Mouse (Mus musculus) central nervous system, embryonic 18 days (tissue): ENCODE results near the gene Klf15. TPM values are rescaled to one million over a fixed set of nuclear protein-coding genes. Genes with fewer than 3 reads are reported as not detected.

ENCODE experiments used
- polyA plus RNA-seq: library from polyadenylated mRNA; depleted of rRNA; stranded (reverse); fragments of >200 nt; gene quantifications from 2 replicates; pipeline ENCODE4 v1.2.3, GENCODE M21; 2012; rRNA removed

Gene Klf15
- polyA plus RNA-seq = 12.9 and 16.2 TPM in 2 replicates

GRCm38 (mm10) chr6:90462181-90462706 lies at the start of gene Klf15:
Gene Klf15 (plus strand): TSS chr6:90462576.

DNA sequence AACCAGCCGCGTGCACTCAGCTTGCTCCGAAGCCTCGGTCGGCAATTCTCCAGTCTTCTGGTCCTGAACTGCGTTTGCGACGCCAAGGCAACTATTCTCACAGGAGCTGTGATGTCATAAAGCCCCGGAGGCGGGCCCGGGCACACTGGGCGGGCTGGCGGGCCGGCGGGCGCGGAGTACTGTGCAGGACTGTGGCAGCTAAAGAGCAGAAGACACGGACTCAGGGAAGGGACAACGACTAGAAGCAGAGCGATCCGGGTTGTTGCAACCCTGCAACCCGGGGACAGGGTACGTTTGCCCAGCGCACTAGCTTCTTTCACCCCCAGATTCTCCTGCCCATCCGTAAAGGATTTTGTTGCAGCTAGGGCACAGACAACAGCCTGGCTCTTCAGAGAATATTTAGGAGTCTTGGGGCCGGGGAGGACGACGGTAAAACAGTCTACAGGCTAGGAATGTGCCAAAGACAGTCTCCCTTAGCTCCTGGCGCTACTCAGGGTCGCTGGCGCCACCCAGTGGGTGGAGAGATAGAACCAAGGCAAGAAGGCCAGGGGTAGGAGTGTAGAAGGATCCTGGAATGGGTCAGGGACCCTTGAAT lies 33.9 kb upstream of the Klf15 start, which contains the start of gene Cfap100:
Gene Cfap100 (minus strand): TSS at position 418 of the 595 bp plus-strand sequence.

DNA sequence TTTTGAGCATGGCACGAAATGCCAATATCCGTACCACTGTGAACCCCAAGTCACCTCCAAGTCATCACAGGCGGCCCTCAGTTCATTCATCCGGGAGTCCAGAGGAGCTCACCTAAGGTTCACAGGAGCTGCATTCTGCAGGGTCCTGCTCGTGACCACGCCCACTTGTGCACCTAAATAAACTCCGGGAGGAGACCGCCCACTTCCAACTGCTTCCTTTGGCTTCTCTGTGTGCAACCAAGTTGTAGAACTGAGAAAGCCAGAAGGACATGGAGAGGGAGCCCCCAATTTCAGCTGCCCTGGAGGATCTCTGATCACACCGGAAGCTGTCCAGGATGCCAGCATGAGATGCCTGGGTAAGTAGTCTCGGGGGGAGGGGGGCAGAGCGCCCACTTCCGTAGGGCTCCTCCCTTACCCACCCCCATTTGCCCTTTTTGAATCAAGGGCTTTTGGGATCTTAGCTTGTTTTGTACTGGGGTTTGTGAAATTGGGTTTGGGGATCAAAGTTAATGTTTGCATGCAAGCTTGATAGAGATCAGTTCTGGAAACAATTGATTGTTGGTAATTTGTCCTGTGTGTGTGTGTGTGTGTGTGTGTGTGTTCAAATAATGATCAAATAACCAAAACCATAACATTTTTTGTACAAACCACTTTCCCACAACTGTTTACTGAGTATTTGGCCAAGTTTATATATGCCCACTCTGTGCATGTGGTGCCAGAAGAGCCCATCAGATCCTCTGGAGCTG lies 24.0 kb downstream of the Klf15 start, which contains the start of gene Aldh1l1:
Gene Aldh1l1 (plus strand): TSS at position 252 of the 746 bp plus-strand sequence.

Other genes with a start within 250 kb of the Klf15 start
- 0.08 TPM in 1 of 2 replicates, not detected in the other for gene Vmn1r53, start 238.1 kb upstream of the Klf15 start, polyA plus RNA-seq
- gene Vmn1r54, start 216.3 kb upstream of the Klf15 start, polyA plus RNA-seq = not detected in 2 replicates
- gene BC048671, start 161.4 kb upstream of the Klf15 start, polyA plus RNA-seq = not detected in 2 replicates
- gene Chst13, start 137.4 kb upstream of the Klf15 start, polyA plus RNA-seq = 0.08 and 0.43 TPM in 2 replicates
- gene Uroc1, start 129.3 kb upstream of the Klf15 start, polyA plus RNA-seq = 0.01 TPM in 1 of 2 replicates, not detected in the other
- 17.6 and 19.1 TPM in 2 replicates for gene Zxdc, start 93.1 kb upstream of the Klf15 start, polyA plus RNA-seq
- gene Cfap100, start 33.8 kb upstream of the Klf15 start, polyA plus RNA-seq = 12.7 and 14.2 TPM in 2 replicates
- 36.6 and 41.0 TPM in 2 replicates for gene Aldh1l1, start 23.9 kb downstream of the Klf15 start, polyA plus RNA-seq
- 5.1 and 5.4 TPM in 2 replicates for gene Slc41a3, start 142.1 kb downstream of the Klf15 start, polyA plus RNA-seq